Mouse (Mus musculus) liver, adult 2 months (tissue): ENCODE measurements around the gene Racgap1.

ENCODE experiments used
- CTCF ChIP-seq: fragments of 200-500 bp; IDR thresholded peaks from 2 replicates; pipeline ENCODE4 v1.5.1; 2011; ENCODE audit warnings: low read depth, low read length, control low read depth
- POLR2A ChIP-seq: fragments of 200-500 bp; IDR thresholded peaks from 2 replicates; pipeline ENCODE4 v1.6.1; 2011; ENCODE audit warnings: low read length, control low read depth; ENCODE audit not compliant: insufficient read depth; ENCODE audit errors: extremely low read depth

- no peak for TF ChIP-seq POLR2A
- no peak for TF ChIP-seq CTCF
Observed at GRCm38 (mm10) chr15:99583463-99584344, 67.8 kb downstream of the Racgap1 start.
